Mouse (Mus musculus) left cerebral cortex, postnatal 25 days (tissue): ENCODE measurements around the gene Kctd7. TPM values are rescaled to one million over a fixed set of nuclear protein-coding genes. Genes with fewer than 3 reads are reported as not detected.

ENCODE experiments used
- DNase-seq, 2 experiments: peaks; one replicate each; pipeline ENCODE4 v3.0.0; 2022; ENCODE audit warnings: low spot score in 2 of 2, mixed read lengths in 1 of 2
- intact Hi-C: fragments of 180-260 bp; cut with DNase I; formaldehyde crosslinking; loops from one replicate; pipeline ENCODE4 v1.15.1; 2025
- total RNA-seq, 2 experiments: library from RNA; stranded (reverse); gene quantifications; 2 replicates each; pipeline ENCODE4 v1.2.3; 2021

Gene Kctd7
- total RNA-seq, 2 experiments from 2014 or later = 10.3 to 11.8 TPM

DNA sequence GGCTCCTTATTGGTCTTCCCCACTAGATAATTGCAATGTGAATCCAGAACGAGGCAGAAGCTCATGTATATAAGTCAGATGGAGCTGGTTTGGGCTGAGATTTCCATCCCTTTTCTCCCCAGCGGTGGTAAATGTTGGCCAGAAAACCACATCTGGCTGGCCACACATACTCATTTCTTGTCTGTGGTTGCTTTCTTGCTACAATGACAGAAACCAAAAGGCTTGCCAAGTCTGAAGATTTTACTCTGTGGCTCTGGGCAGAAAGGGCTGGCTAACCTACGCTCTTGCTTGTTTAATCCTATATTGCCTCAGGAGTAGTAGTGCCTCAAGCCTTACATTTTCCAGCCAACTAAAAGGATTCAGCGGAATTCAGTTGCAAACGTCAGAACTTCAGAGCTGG, 3.5 kb upstream of the Kctd7 start:
- no peak for DNase-seq
- intact Hi-C loops = no loop called here

DNA sequence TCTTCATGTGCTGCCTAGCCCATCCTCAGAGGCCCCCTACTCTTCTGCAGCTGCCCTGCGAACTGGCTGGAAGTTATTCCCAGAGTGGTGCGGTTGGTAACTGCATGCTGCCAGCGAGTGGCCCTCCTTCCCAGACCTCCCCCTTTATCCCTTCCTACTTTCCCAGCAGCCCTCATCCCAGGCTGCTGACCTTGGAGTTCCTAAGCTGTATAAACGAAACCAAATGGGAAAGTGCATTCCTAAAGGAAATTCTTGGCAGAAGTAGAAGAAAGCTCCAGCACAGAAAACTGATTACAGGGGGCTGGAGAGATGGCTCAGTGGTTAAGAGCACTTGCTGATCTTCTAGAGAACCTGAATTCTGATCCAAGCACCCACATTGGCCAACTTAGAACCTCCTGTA, 2.6 kb upstream of the Kctd7 start:
- intact Hi-C loops = no loop called here
- no peak for DNase-seq

DNA sequence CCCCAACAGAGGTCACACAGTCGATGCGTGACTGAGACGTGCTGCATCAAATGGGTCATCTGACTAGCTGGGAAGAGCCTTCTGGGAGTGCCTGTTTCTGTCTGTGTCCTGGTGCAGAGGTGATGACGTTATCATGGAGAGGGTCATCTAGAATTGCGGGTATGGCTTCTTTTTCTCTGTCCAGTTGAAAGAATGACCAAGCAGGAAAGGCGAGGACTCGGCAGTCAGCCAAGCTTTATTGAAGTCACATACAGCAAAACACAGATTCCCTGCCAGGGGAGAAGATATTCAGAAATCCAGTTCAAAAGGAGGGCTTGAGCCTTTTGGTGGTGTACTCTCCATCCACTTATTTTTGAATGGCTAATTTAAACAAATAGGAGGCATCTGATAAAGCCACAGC, 1.6 kb upstream of the Kctd7 start:
- no peak for DNase-seq
- intact Hi-C loops = no loop called here

DNA sequence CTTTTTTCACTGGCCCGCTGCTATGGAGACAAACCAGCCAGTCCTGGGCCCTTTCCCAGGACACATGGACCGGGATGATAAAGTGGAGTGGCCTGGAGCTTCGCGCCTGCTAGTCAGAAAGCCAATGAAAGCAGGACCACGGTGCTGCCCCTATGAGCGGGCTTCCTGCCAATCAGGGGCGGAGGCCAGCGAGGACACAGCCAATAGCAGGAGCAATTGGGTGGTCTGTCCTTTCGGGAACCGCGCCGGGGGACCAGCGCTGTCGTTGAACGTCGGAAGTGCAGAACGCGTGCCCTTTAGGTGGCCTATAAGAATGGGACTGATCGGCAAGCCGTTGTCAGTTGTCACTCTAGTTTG, 706 bp upstream of the Kctd7 start:
- intact Hi-C loops = loop anchor here (1.0 kb wide), 2 partner anchors 27 to 120 kb away; partner anchors contain the start of gene Rabgef1
- DNase-seq = peak; percentile 73 to 77

DNA sequence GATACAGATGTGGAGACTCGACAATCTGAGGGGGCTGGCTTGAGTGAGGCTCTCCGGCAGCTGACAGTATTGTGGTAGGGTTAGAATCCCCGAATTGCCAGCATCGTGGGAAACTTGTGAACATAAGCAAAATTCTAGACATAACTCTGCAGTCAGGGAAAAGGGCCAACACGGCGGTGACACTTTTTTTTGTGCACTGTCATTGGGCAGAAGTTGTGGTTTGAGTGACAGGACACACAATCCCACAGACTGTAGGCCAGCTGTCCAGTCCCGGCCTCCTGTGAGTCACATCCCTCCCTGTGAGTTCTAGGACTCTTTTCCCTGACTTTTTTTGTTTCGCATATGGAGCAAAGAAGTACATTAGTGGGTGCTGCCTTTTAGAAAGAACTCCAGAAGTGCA, 1.3 kb downstream of the Kctd7 start:
- DNase-seq = peak; percentile 34 to 80
- intact Hi-C loops = no loop called here

DNA sequence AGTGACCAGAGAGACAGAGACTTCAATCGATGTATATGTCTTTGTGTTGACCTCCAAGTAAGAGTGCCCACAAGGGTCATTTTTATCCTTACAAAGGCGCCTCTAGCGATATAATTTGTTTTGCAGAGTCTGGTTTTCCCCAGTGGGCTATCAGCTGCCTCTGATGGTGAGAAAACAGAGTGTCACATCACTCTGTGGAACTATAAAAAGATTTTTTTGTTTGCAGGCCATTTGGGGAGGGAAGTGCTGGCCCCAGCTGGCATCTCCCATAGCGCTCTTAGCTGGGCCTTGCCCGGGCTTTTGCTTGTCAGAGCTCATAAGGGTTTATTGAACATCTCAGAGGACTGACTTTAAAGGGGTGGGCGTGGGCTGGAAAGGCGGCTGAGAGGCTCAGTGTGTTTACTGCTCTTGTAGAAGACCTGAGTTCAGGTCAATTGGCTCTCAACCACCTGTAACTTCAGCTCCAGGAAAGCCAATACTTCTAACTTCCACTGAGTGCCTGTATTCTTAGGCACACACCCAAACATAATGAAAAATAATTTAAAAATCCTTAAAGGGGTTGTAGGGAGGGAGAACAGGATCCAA, 5.2 kb downstream of the Kctd7 start:
- intact Hi-C loops = no loop called here
- DNase-seq = no peak

DNA sequence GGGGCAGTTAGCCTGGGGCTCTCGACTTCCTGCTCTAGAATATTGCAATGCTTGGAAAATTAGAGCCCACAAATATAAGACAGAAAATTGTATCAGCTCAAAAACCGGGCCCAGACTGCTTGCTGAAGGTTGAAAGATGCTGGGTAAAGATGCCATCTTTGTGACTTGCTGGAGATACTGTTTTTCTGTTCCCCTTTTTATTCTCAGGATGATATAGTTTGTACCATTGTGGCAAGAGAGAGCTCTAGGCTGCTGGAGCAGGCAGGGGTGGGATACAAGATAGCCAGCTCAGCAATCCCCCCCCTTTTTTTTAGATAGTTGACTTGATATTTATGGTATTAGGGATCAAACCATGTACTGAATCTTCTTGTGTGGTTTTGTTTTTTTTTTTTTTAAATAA, 9.6 kb downstream of the Kctd7 start:
- DNase-seq = no peak
- intact Hi-C loops = no loop called here

DNA sequence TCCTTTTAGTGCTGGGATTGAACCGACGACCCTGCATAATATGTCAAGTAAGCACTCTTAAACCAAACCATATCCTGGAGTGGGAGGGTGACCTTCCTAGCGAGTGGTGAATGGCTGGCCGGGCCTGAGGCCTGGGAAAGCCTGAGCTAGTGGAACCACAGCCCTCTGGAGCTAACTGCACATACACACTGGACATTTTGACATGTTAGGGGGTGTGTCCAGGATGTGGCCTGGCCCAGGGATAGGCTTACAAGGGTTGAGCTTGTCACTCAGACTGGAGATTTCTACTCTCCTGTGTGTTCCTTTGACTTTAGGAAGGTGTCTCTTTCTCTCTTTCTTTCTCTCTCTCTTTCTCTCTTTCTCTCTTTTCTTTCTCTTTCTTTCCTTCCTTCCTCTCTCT, 13.9 kb downstream of the Kctd7 start:
- intact Hi-C loops = no loop called here
- DNase-seq = no peak

DNA sequence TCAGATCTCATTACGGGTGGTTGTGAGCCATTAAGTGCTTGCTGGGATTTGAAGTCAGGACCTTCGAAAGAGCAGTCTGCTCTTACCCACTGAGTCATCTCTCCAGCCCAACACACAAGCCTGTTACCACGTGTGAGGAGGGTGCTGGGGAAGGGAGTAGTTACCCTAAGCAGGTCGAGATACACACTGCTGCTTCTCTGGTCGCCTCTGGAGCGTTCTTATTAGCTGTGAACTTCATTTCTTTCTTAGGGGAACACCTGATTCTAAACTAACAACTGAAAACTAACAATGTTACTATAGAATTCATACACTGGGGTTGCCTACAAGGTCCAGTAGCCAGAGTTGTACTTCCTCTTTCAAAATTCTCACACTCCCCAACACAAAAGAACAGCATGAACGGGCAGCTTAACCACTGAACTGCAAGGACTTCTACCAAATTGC, 15.1 kb downstream of the Kctd7 start:
- intact Hi-C loops = loop anchor here (5.0 kb wide), 1 partner anchor 137 kb away; no protein-coding TSS in a partner anchor
- no peak for DNase-seq

DNA sequence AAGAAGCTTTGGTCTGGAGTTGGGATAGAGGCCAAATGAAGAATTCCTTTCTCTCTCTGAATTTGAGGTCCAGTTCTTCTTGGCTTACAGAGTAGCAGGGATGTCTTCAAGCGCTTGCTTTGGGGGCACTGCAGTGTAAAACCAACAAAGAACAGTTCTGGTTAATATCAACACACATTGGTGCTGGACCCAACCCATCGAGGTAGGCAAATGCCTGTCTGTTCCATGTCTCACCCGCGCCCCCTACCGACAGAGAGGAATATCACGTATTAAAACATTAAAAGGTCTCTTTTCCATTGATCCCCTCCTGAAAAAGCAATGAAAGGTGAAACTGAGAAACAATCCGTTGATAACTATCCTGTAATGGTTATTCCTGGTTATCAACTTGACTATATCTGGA, 19.0 kb downstream of the Kctd7 start:
- peak; percentile 77 to 81 for DNase-seq
- intact Hi-C loops = loop anchor here (5.0 kb wide), 1 partner anchor 141 kb away; no protein-coding TSS in a partner anchor

DNA sequence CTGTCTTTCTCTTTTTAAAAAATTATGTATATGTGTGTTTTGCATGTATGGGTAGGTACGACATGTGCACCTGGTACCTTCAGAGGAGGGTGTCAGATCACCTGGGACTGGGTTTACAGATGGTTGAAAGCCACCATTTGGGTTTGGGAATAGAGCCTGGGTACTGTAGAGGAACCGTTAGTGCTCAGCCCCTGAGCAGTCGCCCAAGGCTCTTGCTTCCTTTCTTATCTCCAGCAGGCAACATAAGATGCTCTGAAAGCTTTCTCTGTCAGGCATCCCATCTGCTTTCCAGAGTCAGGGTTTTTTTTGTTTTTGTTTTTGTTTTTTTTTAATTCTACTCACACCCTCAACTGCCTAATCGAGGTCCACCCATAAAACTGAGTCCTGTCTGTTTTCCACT, 20.6 kb downstream of the Kctd7 start:
- intact Hi-C loops = no loop called here
- no peak for DNase-seq

DNA sequence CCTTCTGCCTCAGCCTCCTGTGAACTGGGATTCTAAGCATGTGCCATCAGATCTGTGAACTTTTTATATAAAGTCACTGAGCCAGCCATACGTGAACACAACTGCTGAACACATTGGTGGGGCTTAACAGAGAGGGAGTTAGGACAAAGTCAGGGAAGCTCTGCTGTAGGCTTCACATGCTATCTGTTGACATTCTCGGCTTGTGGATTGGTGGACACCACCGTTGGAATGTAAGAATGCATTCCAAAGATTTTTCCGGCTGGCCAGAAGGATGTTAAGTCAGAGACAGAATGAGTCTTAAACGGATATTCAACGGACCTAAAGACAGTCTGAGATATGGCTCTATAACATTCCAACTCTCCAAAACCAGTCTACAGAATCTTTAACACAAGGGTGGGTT, 24.4 kb downstream of the Kctd7 start:
- DNase-seq = no peak
- intact Hi-C loops = no loop called here

DNA sequence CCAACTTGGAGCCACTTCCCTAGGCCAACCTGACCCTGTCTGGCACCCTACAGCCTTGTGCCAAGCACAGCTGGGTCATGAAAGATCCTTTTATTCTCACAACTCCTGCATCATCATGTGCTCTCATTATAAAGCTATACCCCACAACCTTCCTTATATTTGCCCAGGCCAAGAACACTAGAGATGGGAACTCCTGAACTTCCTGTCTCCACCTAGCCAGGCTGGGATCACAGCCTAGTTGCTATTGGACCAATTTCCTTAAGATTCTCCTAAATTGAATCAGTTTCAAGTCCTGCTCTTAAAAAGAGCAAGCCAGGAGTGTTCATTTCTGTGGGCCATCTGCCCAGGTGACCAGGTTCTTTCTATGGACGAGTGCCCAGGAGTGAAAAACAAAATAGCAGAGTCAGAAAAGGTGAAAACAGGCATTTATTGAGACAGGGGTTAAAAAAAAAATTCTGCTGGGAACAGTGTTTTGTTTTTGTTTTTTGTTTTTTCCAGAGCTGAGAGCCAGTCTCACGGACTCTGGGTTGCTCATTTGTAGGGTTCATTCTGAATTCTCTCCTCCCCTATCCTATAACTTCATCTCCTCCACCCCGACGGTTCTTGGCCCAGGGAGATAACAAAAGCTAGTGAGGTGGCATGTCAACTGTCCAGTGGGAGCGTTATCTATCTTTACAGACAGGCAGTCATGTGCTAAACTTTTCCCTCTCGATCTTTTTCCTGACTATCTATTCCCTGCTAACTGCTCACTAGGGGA, 26.2 kb downstream of the Kctd7 start:
- DNase-seq = no peak
- intact Hi-C loops = loop anchor here (1.0 to 2.0 kb wide), 2 partner anchors 27 to 50 kb away; partner anchors contain the start of gene Kctd7

DNA sequence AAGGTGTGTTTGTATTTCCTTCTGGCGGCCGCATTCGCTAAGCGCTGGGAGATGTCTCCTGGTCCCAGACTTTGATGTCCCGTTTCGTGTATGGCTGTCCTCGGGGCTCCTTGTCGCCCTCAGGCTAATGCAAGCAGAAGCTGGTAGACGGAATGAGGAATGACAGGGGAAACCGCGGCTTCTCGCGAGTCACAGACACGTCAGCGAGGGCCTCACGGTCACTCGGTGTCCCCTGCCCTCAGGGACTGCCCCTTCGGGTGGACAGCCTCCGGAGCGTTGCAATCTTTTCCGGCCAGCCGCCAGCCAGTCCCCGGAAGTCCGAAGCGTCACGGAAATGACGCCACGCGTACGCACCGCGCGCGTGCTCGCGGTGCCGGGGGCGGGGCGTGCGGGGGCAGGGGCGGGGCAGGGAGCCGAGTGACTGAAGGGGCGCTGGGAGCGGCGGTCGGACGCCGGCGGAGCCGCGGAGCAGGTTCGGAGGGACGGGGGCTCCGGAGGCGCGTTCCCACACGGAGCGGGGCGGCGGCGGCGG, 26.8 kb downstream of the Kctd7 start, which contains the start of gene Rabgef1:
Rabgef1 (plus strand) TSS at position 376 of the 532 bp plus-strand sequence.
- intact Hi-C loops = loop anchor here (1.0 to 2.0 kb wide), 2 partner anchors 27 to 49 kb away; partner anchors contain the start of gene Kctd7
- peak; percentile 92 to 94 for DNase-seq

DNA sequence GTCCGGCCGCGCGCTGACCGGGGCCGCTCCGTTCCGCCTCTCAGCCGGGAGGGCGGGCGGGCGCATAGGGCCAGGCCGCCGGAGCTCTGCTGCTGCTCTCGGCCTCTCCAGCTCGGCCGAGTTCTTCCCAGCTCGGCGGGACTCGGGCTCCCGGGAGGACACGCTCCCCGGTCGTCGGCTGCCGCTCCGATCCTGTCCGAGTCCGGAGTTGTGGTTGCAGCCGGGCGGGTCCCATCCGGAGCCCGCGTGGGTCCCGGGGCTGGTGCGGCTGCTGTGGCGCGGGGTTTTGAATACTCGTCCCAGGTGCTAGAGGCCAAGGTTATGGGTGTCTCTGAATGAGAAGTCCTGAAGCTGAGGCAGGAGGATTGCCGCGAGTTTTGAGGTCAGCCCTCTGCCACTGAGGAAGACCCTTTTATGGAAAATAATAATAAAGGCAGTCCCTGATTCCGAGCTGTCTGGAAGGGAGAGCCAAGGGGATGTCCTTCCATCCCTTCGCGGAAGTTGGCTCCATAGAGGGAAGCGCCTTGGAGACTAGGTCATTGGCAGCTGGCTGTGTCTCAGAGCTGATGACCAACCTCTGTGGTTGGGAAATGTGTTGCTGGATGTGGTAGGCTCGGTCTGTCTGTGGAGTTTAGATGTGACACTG, 27.4 kb downstream of the Kctd7 start:
- intact Hi-C loops = loop anchor here (1.0 to 2.0 kb wide), 2 partner anchors 28 to 49 kb away; partner anchors contain the start of gene Kctd7
- peak in 1 of 2 experiments; percentile 30 for DNase-seq

DNA sequence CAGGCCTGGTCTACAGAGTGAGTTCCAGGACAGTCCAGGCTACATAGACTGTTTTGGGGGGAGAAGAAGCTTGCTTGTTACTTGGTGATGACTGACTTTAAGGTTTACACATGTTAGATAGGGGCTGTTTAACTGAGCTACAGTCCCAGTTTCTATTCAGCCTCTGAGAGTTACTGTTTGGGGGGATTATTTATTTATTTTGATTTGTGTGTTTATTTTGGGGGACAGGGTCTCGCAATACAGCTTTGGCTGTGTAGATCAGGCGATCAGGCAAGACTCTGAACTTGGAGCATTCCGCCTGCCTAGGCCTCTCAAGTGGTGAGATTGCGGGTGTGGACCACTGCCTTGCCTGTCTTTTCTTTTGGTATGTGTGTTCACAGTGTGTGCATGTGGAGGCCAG, 28.4 kb downstream of the Kctd7 start:
- no peak for DNase-seq
- intact Hi-C loops = no loop called here

DNA sequence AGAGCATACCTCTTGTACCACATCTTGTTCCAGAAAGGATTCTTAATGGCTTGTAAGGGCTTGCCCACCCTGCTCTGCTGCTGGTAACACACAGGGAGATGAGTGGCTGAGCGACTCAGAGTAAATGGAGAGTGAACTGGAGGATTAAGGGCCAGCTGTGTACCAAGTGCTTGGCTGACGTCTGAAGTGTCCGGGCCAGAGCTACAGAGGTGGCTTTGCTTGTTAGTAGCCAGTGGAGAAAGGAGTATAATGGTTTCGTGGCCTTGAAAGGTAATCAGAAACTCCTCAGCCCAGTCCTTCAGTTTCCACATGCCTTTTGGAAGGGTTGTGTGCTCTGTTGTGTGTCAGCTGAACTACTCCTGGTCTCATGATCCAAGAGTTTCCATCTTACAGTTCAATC, 33.2 kb downstream of the Kctd7 start:
- intact Hi-C loops = no loop called here
- DNase-seq = no peak

DNA sequence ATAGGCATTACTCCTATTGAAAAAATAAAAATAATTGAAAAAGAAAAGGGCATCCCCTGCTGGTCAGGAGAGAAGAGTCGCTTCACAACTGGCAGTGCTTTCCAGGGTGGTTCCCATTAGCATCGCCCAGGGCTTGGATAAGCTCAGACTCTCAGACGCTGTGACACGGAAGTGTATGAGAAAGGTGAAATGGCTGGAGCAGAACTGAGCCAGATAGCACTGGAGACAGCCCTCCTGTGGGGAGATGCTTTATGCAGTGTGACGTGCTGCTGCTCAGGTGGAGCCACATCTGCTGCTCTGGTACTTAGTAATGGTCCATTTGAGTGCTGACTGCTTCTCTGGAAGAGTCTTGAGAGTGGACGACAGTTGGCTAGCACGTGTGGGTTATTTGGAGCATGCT, 35.7 kb downstream of the Kctd7 start:
- intact Hi-C loops = no loop called here
- DNase-seq = no peak

DNA sequence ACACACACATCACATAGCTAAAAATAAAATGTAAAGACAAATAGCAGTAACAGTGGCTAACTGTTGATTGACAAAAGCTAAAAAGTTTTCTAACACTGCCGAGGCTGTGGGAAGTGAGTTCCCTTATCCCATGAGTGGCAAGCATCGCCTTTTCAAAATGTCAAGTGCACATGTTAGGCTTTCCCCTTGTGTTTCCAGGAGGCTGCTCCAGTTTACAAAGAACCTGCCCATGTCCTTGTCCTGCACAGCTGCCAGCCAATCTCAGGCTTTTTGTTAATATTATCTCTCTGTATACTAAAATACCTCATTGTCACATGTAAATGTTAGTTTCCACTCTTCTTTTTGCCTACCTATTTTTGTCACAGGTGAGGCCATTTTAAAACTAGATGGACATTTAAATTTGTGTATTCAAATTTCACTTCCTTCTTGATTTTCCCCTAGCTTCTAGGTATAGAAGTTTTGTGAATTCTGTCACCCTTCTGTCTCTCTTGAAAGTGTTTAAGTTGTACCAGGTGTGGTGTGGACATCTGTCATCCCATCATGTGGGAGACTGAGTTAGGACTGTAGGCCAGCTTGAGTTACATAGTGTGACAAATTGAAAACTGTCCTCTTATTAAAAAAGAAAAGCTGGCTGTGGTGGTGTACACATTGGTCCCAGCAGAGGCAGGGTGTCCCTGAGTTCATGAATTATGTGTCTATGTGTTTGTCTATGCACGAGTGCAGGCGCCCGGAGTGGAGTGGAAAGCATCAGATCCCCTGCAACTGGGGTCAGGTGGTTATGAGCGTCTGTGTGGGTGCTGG, 37.3 kb downstream of the Kctd7 start:
- intact Hi-C loops = no loop called here
- no peak for DNase-seq

DNA sequence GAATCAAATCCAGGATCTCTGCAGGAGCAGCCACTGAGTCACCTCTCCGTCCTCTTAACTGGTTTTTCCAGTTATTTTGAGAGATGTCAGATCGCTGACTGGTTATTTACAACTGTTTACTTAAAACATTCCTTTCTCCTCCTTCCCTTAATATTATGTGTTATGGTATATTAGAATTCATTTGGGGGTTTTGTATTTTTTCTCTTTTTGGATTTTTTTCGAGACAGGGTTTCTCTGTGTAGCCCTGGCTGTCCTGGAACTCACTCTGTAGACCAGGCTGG, 37.8 kb downstream of the Kctd7 start:
- no peak for DNase-seq
- intact Hi-C loops = no loop called here
